Mouse (Mus musculus) stomach, postnatal 0 days (tissue): ENCODE measurements around the gene Bcl2l1.
A peak's percentile ranks its signal among the peaks of the same experiment; 100 is the strongest.

Source experiments
- CTCF ChIP-seq: IDR thresholded peaks from 2 replicates; pipeline ENCODE4 v1.5.1; 2016; ENCODE audit warnings: antibody characterized with exemption, low read depth, mild to moderate bottlenecking, moderate library complexity
- EP300 ChIP-seq: optimal IDR thresholded peaks from 2 replicates; pipeline ENCODE3; 2016; ENCODE audit warnings: antibody characterized with exemption

- TF ChIP-seq CTCF, result no peak
- peak; percentile 93 for TF ChIP-seq EP300
Measured at GRCm38 (mm10) chr2:152734984-152735383, 96.5 kb downstream of the Bcl2l1 start.
